Mouse (Mus musculus): ENCODE measurements at regions not wholly inside any gene's neighbourhood (a gene's known extent, or its start where the extent isn't known, plus 50 kb on each side); places are given as distances from the start of the nearest gene placed in this dataset.

DNA sequence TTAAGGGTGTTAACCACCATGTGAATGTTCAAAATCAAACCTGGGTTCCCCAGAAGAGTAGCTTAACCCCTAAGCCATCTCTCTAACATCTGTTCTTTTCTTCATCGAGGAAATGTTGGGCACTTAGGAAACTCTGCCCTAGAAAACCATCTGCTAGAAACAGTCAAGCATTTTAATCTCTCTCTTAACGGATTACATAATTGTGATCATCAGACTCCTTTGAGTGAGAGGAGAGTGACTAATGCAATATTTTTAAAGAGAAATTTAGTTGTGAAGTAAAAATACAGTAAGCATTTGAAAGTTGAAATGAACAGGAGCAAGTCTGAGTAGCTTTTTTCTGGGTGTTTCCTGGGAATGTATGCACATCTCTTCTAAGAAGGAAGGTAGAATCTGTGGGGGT is 379.4 kb downstream of the Zfp619 start:
- TF ChIP-seq USF1 (IDR thresholded peaks at IDR 0.05; ENCODE audit: low read depth, low read length), result no peak
- TF ChIP-seq ETS1 (IDR thresholded peaks at IDR 0.05; ENCODE audit: low read depth, low read length), result no peak
- no peak for TF ChIP-seq CTCF (IDR thresholded peaks at IDR 0.05 in 2 of 3, conservative IDR thresholded peaks at IDR 0.05 in 1 of 3; ENCODE audit: control insufficient read depth in 1 of 3, insufficient read depth in 1 of 3, low read depth in 2 of 3, low read length in 3 of 3, poor library complexity in 1 of 3, severe bottlenecking in 1 of 3)
- no peak for TF ChIP-seq MAZ (IDR thresholded peaks at IDR 0.05; ENCODE audit: low read depth, low read length)

All from MEL (cell line).